Mouse (Mus musculus) myocyte (in vitro differentiated cells): ENCODE results near the gene Ndufs2.

Experiments used
- E2F4 ChIP-seq: IDR thresholded peaks from one replicate; pipeline ENCODE4 v1.6.1; 2011; ENCODE audit warnings: mild to moderate bottlenecking, control low read depth, moderate library complexity; ENCODE audit not compliant: insufficient read depth
- MAX ChIP-seq: IDR thresholded peaks from one replicate; pipeline ENCODE4 v1.6.1; 2011; ENCODE audit warnings: low read depth, mild to moderate bottlenecking, control low read depth
- MYOD1 ChIP-seq, 3 experiments: IDR thresholded peaks; one replicate each; pipeline ENCODE4 v1.6.1; 2011; ENCODE audit warnings: control low read depth in 2 of 3, low read depth in 2 of 3, mild to moderate bottlenecking in 2 of 3, moderate library complexity in 1 of 3; ENCODE audit not compliant: insufficient read length in 2 of 3, control insufficient read depth in 1 of 3
- POLR2A ChIP-seq: IDR thresholded peaks from one replicate; pipeline ENCODE4 v1.6.1; 2011; ENCODE audit warnings: low read depth, mild to moderate bottlenecking, control low read depth, moderate library complexity; ENCODE audit not compliant: insufficient read length
- POLR2AphosphoS2 ChIP-seq: IDR thresholded peaks from one replicate; pipeline ENCODE4 v1.6.1; 2011; ENCODE audit warnings: low read depth, control low read depth; ENCODE audit not compliant: insufficient read length
- REST ChIP-seq: IDR thresholded peaks from one replicate; pipeline ENCODE4 v1.6.1; 2011; ENCODE audit warnings: mild to moderate bottlenecking, control low read depth, moderate library complexity; ENCODE audit not compliant: insufficient read depth, insufficient read length
- TCF12 ChIP-seq: IDR thresholded peaks from one replicate; pipeline ENCODE4 v1.6.1; 2011; ENCODE audit warnings: mild to moderate bottlenecking, control low read depth; ENCODE audit not compliant: poor library complexity, insufficient read depth, severe bottlenecking
- USF1 ChIP-seq: IDR thresholded peaks from one replicate; pipeline ENCODE4 v1.6.1; 2011; ENCODE audit warnings: low read depth, mild to moderate bottlenecking, control low read depth, moderate library complexity

- TF ChIP-seq POLR2A, result no peak
- TF ChIP-seq E2F4, result no peak
- no peak for TF ChIP-seq USF1
- no peak for TF ChIP-seq MAX
- no peak for TF ChIP-seq REST
- no peak for TF ChIP-seq MYOD1 (IDR thresholded peaks at IDR 0.05; ENCODE audit: control insufficient read depth in 1 of 3, insufficient read length in 2 of 3, low read depth in 2 of 3)
- TF ChIP-seq TCF12, result no peak
- no peak for TF ChIP-seq POLR2AphosphoS2
These were observed 5.9 kb upstream of the Ndufs2 start for GRCm38 (mm10) chr1:171256937-171257548.
